Mouse (Mus musculus) cerebellum, adult 2 months (tissue): ENCODE measurements around the gene Dohh.
A peak's percentile ranks its signal among the peaks of the same experiment; 100 is the strongest.

Source experiments
- CTCF ChIP-seq: fragments of 200-500 bp; IDR thresholded peaks from 2 replicates; pipeline ENCODE4 v1.5.1; 2011; ENCODE audit warnings: low read depth, mild to moderate bottlenecking, control low read depth, low read length, moderate library complexity, borderline replicate concordance; ENCODE audit not compliant: insufficient read depth
- POLR2A ChIP-seq: fragments of 200-500 bp; IDR thresholded peaks from 2 replicates; pipeline ENCODE4 v1.6.1; 2011; ENCODE audit warnings: low read length, control low read depth, borderline replicate concordance; ENCODE audit not compliant: insufficient read depth

GRCm38 (mm10) chr10:81432868-81433262 is 48.6 kb downstream of the Dohh start:
- TF ChIP-seq POLR2A (peak; percentile 32; the same call in 1 of the 2 replicates), CTCF (no peak)
